Mouse (Mus musculus) forebrain, embryonic 14.5 days (tissue): ENCODE results near the gene Arhgef3. TPM values are rescaled to one million over a fixed set of nuclear protein-coding genes. Genes with fewer than 3 reads are reported as not detected.

Experiments
- ATAC-seq: fragments of 200-750 bp; cut with Nextera tagmentation; 2 replicates; pipeline ENCODE4 v1.8.0; 2017; ENCODE audit warnings: mild to moderate bottlenecking, moderate library complexity
- DNase-seq: peaks from one replicate; pipeline ENCODE4 v3.0.0-alpha.2; 2015; ENCODE audit warnings: low spot score
- H3K27ac ChIP-seq: fragments of 300-500 bp; sonication (generic); 2 replicates; pipeline ENCODE4 v1.5.1; 2014; ENCODE audit warnings: low read depth, mild to moderate bottlenecking, control low read depth, low read length, moderate library complexity
- H3K27me3 ChIP-seq: fragments of 300-500 bp; sonication (generic); replicated peaks from 2 replicates; pipeline ENCODE4 v1.6.1; 2014; ENCODE audit warnings: low read length, control low read depth, mixed read lengths; ENCODE audit not compliant: control insufficient read depth, insufficient read depth
- H3K36me3 ChIP-seq: fragments of 300-500 bp; sonication (generic); 2 replicates; pipeline ENCODE4 v1.6.1; 2014; ENCODE audit warnings: low read length, control low read depth; ENCODE audit not compliant: control insufficient read depth, insufficient read depth
- H3K4me1 ChIP-seq: fragments of 300-500 bp; sonication (generic); 2 replicates; pipeline ENCODE4 v1.6.1; 2014; ENCODE audit warnings: antibody characterized with exemption, low read length, control low read depth; ENCODE audit not compliant: control insufficient read depth, insufficient read depth
- H3K4me2 ChIP-seq: fragments of 300-500 bp; sonication (generic); 2 replicates; pipeline ENCODE4 v1.6.1; 2014; ENCODE audit warnings: mild to moderate bottlenecking, control low read depth, low read length
- H3K4me3 ChIP-seq: fragments of 300-500 bp; sonication (generic); 2 replicates; pipeline ENCODE4 v1.5.1; 2014; ENCODE audit warnings: low read depth, low read length, control low read depth
- H3K9ac ChIP-seq: fragments of 300-500 bp; sonication (generic); 2 replicates; pipeline ENCODE4 v1.6.1; 2014; ENCODE audit warnings: mild to moderate bottlenecking, low read length, control low read depth, moderate library complexity
- H3K9me3 ChIP-seq: fragments of 300-500 bp; sonication (generic); replicated peaks from 2 replicates; pipeline ENCODE4 v1.6.1; 2016; ENCODE audit warnings: low read length, control low read depth, mixed read lengths; ENCODE audit not compliant: control insufficient read depth
- WGBS: fragments of 180-500 bp; shearing (Covaris S2); extraction: QIAGEN DNeasy Blood & Tissue Kit; methylation state at CpG from one replicate; pipeline ENCODE4 v1.1.7; 2014; 5-methylcytosine and 5-hydroxymethylcytosine counted together
- polyA plus RNA-seq: library from polyadenylated mRNA; unstranded; fragments of >200 nt; fragmentation: Nextera tagmentation; extraction: Ambion mirVana; gene quantifications from 2 replicates; pipeline ENCODE4 v1.2.1, GENCODE M21; 2014

The Arhgef3 gene
- polyA plus RNA-seq, 1 experiment from 2014 or later: 3.0 TPM

DNA sequence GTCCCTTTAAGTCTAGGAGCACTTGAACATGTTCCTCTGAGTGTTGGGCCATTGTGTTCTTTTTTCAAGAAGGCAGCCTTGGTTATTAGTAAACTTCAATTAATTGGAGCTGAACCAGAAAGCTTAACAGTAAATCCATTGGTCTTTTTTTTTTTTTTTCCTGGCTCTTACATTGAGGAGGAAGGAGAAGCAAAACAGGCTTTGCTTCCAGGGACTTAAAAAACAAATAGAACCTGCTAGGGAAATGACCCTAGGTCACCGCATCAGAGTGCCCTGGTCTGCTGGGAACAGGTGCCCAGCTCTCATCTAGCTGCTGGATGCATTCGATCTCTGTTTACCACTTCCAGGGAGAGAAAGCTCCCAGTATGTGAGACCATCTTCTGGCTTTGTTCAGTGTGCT lies 227.8 kb downstream of the Arhgef3 start:
- Histone ChIP-seq H3K36me3 (no peaks in the 10 kb centered on the region), H3K4me1 (no peaks in the 10 kb centered on the region), H3K4me2 (no peak overlapping the region), H3K9me3 (no peaks in the 10 kb centered on the region), H3K27ac (no peak overlapping the region), H3K27me3 (peaks cover 1% of the 10 kb centered on the region; the same call in 1 of the 2 replicates), H3K9ac (no peak overlapping the region), H3K4me3 (no peak overlapping the region)
- no peak for ATAC-seq
- no peak for DNase-seq
- WGBS: 72% methylated on average over 2 of the region's 2 CpGs

DNA sequence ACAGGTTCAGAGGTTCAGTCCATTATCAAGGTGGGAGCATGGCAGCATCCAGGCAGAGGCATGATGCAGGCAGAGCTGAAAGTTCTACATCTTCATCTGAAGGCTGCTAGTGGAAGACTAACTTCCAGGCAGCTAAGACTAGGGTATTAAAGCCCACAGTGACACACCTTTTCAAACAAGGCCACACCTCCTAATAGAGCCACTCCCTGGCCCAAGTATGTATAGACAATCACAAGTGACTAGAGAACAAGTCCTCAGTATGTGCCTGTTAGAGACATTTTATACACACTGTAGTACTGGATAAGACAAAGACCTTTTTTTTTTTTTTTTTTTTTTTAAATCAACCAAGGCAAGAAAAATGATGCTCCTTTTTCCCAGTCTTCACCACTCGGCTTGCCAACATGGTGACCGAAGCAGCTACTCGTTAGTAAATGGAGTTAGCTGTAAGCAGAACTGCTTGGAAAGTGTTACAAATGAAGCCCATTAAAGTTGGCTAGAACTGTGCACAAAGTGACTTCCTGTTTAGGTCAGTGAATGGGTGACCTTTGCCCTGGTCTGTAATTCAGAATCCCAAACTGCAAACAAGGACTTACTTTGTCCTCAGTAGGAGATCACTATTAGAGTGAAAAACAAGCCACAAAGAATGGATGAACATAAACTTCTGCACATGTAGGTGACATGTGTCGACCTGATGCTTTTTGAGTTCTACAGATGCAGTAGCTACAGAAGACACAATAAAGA lies 229.7 kb downstream of the Arhgef3 start:
- Histone ChIP-seq H3K27ac (no peak overlapping the region), H3K4me2 (no peak overlapping the region), H3K4me1 (no peaks in the 10 kb centered on the region), H3K4me3 (no peak overlapping the region), H3K36me3 (no peaks in the 10 kb centered on the region), H3K9me3 (no peaks in the 10 kb centered on the region), H3K9ac (no peak overlapping the region), H3K27me3 (no peaks in the 10 kb centered on the region)
- ATAC-seq: no peak
- DNase-seq: no peak
- 61% methylated on average over 4 of the region's 4 CpGs for WGBS

DNA sequence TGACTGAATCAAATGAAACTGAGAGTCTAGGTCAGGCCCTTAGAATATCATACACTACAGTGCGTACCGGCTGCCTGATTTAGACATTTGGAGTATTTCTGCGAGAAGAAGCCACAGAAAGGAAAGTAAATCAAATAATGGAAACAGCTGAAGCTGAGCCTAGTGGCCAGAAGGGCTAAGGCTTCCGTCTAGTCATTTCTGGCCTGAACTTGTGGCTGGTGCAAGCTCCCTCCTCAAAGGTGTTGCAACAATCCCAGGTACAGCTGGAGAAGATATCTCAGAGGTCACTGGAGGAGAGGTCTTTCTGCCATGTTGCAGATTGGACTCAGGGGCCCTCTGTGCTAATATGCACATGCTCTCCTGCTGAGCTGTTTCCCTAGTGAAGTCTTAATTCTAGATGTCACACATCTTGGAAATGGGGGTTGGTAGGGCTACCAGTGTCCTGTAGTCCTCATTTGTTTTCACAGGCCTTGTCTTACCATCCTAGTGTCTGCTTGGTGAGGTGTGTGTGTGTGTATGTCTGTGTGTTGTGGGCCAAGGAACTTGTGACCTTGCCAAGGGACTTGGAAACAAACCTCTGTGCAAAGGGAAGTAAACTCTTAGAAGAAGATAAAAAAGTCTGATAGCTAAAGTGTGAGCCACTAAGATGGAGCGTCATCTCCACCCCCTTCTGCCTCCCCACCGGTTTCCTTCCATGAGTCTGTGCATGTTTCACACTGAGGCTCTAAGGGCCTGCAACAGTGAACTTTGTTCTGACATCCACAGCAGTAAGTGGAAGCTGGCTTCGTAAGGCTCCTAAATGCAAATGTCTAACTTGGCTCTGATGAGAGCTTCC lies 230.6 kb downstream of the Arhgef3 start:
- no peaks in the 10 kb centered on the region for H3K9me3 ChIP-seq
- no peaks in the 10 kb centered on the region for H3K27me3 ChIP-seq
- DNase-seq (no peak), ATAC-seq (no peak)
- H3K27ac ChIP-seq: no peak overlapping the region
- no peak overlapping the region for H3K9ac ChIP-seq
- H3K36me3 ChIP-seq: no peaks in the 10 kb centered on the region
- H3K4me1 ChIP-seq: no peaks in the 10 kb centered on the region
- no peak overlapping the region for H3K4me3 ChIP-seq
- WGBS: 94% methylated on average over 7 of the region's 7 CpGs
- no peak overlapping the region for H3K4me2 ChIP-seq

DNA sequence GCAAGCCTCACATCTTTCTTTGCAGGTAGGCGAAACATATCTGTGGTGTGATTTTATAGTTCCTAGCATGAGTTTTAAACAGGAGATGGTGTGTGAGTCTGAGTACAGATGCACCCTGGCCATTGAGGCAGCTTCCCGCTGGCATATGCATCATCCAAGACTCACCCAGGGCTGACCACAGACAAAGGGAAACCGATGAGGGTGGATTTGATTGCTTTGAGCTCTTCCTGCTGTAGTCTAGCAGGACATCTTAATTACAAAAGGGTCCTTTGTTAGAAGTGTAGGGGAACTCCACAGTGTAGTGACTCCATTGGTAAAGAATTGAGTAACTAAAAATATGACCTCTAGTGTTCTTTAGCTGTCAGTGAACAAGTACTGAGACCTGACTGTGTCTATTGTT lies 232.5 kb downstream of the Arhgef3 start:
- Histone ChIP-seq H3K9ac (no peak overlapping the region), H3K36me3 (no peaks in the 10 kb centered on the region), H3K4me2 (no peak overlapping the region), H3K27me3 (no peaks in the 10 kb centered on the region), H3K4me1 (no peaks in the 10 kb centered on the region), H3K27ac (no peak overlapping the region), H3K4me3 (no peak overlapping the region), H3K9me3 (no peaks in the 10 kb centered on the region)
- WGBS: 53% methylated on average over 3 of the region's 3 CpGs
- ATAC-seq: no peak
- no peak for DNase-seq

DNA sequence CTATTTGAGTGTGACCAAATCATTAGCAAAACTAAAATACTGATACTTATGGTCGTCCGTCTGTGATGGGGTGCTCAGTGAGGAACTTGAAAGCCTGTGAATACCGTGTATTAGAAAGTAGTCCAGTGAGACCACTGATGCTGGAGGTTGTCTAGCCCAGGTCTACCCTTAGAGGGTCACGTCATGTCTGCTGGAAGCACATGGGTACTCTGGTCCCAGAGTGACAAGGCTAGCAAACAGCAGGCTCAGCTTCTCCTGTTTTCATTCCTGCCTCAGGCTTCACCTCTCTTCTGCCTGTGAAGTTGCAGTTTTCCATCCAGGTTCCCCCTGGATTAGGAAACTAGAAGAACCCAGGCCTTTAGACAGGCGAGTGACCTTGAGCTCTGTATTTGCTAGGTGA lies 233.0 kb downstream of the Arhgef3 start:
- WGBS: 73% methylated on average over 5 of the region's 5 CpGs

DNA sequence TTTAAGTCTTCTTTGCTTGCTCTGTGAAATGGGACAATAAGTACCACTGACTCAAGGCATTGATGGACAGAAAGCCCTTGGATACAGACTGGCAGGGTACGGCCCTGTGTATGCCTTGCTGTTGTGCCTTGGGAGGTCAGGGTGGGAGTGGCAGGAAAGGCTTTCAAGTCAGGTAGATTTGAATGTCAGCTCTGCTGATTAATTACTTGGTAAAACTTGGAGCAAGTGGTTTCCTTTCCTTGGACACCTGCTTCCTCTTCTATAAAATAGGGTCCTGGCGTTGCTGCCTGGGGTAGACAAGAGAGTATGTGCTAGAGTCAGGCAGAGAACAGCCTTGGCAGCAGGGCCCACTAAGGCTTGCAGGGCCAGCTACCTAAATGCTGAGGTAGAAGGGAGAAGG lies 233.4 kb downstream of the Arhgef3 start:
- Histone ChIP-seq H3K27me3 (no peaks in the 10 kb centered on the region), H3K27ac (no peak overlapping the region), H3K36me3 (no peaks in the 10 kb centered on the region), H3K9ac (no peak overlapping the region), H3K4me1 (no peaks in the 10 kb centered on the region), H3K9me3 (no peaks in the 10 kb centered on the region), H3K4me3 (no peak overlapping the region), H3K4me2 (no peak overlapping the region)
- ATAC-seq: no peak
- no peak for DNase-seq
- 87% methylated on average over 2 of the region's 2 CpGs for WGBS

More for the DNA sequence above, 233.0 kb downstream of the Arhgef3 start:
- Histone ChIP-seq H3K4me1 (no peaks in the 10 kb centered on the region), H3K9ac (no peak overlapping the region), H3K4me3 (no peak overlapping the region), H3K4me2 (no peak overlapping the region), H3K36me3 (no peaks in the 10 kb centered on the region), H3K27me3 (no peaks in the 10 kb centered on the region), H3K9me3 (no peaks in the 10 kb centered on the region), H3K27ac (no peak overlapping the region)
- ATAC-seq (no peak), DNase-seq (no peak)

DNA sequence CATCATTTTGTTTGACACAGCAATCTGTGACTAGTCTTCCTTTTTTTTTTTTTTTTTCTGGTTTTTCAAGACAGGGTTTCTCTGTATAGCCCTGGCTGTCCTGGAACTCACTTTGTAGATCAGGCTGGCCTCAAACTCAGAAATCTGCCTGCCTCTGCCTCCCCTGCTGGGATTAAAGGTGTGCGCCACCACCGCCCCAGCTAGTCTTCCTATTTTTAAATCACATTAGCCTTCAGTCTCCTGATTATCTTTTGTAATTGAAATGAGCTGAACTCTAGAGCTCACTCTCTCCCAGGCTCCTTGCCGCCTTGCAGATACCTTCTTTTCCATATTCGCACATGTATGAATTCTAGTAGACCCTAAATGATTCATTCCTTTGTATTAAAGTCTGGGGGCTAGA lies 234.0 kb downstream of the Arhgef3 start:
- no peak for DNase-seq
- Histone ChIP-seq H3K9ac (no peak overlapping the region), H3K9me3 (no peaks in the 10 kb centered on the region), H3K27ac (no peak overlapping the region), H3K27me3 (no peaks in the 10 kb centered on the region), H3K4me3 (no peak overlapping the region), H3K4me1 (no peaks in the 10 kb centered on the region), H3K4me2 (no peak overlapping the region), H3K36me3 (no peaks in the 10 kb centered on the region)
- WGBS: 86% methylated on average over 4 of the region's 4 CpGs
- ATAC-seq: no peak

DNA sequence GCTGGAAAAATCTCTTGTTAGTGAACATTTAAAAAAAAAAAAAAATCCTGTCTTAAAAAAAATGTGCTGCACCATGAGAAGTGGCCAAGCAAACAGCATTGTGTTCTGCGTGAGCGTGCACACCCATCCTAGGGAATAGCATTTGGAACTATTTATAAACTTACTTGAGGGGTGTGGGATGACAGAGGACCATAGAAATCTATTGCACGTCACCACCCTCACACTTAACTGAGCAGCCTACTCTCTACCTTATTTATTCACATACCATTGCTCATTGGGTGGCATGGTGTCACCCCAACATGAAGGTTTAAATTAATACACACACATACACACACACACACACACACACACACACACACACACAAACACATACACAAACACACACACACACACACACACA lies 234.4 kb downstream of the Arhgef3 start:
- no peaks in the 10 kb centered on the region for H3K9me3 ChIP-seq
- no peaks in the 10 kb centered on the region for H3K4me1 ChIP-seq
- DNase-seq (no peak), ATAC-seq (no peak)
- 97% methylated on average over 3 of the region's 3 CpGs for WGBS
- H3K27ac ChIP-seq: no peak overlapping the region
- no peaks in the 10 kb centered on the region for H3K36me3 ChIP-seq
- no peak overlapping the region for H3K4me2 ChIP-seq
- H3K9ac ChIP-seq: no peak overlapping the region
- H3K4me3 ChIP-seq: no peak overlapping the region
- H3K27me3 ChIP-seq: no peaks in the 10 kb centered on the region
